Mouse (Mus musculus): ENCODE results near the gene Trim28.

DNA sequence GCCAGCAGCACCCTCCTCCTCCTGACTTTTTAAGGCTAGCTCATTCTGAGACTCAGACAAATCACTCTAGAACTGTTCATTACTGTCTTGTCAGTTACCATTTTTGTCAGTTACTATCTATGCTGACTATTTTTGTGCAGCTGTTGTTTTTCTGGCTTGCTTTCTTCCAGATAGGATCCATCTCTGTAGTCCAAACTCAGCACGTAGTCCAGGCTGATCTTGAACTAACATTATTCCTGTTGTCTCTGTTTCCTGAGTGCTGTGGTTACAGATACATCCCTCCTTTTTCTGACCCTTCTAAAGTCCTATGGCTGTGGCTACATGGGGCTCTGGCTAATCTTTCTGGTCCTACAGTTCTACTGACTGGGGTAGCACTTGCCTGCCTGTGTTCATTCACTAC is 40.3 kb downstream of the Trim28 start:
- no peak for TF ChIP-seq CTCF (IDR thresholded peaks at IDR 0.05; ENCODE audit: low read depth)
- TF ChIP-seq EP300 (IDR thresholded peaks at IDR 0.05; ENCODE audit: low read depth): no peak
